Mouse (Mus musculus) heart, postnatal 0 days (tissue): ENCODE results near the gene Olfr802. TPM values are rescaled to one million over a fixed set of nuclear protein-coding genes. Genes with fewer than 3 reads are reported as not detected.

Source experiments
- ATAC-seq: fragments of 200-750 bp; cut with Nextera tagmentation; 2 replicates; pipeline ENCODE4 v1.8.0; 2017; ENCODE audit warnings: low read depth, moderate number of reproducible peaks, moderate library complexity; ENCODE audit not compliant: insufficient read depth
- DNase-seq: peaks from one replicate; pipeline ENCODE4 v3.0.0-alpha.2; 2016; ENCODE audit warnings: low spot score
- H3K27ac ChIP-seq: fragments of 300-500 bp; sonication (generic); 2 replicates; pipeline ENCODE4 v1.5.1; 2014; ENCODE audit warnings: low read depth, mild to moderate bottlenecking
- H3K27me3 ChIP-seq: fragments of 300-500 bp; sonication (generic); 2 replicates; pipeline ENCODE4 v1.6.1; 2014; ENCODE audit warnings: low read length, mixed read lengths; ENCODE audit not compliant: control insufficient read depth, insufficient read depth
- H3K36me3 ChIP-seq: fragments of 300-500 bp; sonication (generic); replicated peaks from 2 replicates; pipeline ENCODE4 v1.6.1; 2014; ENCODE audit warnings: low read length, mixed read lengths; ENCODE audit not compliant: control insufficient read depth, insufficient read depth
- H3K4me1 ChIP-seq: fragments of 300-500 bp; sonication (generic); 2 replicates; pipeline ENCODE4 v1.6.1; 2014; ENCODE audit warnings: antibody characterized with exemption; ENCODE audit not compliant: control insufficient read depth, insufficient read depth
- H3K4me2 ChIP-seq: fragments of 300-500 bp; sonication (generic); 2 replicates; pipeline ENCODE4 v1.6.1; 2014; ENCODE audit warnings: low read depth, mild to moderate bottlenecking, low read length, moderate library complexity
- H3K4me3 ChIP-seq: fragments of 300-500 bp; sonication (generic); 2 replicates; pipeline ENCODE4 v1.5.1; 2014; ENCODE audit warnings: low read depth, low read length
- H3K9ac ChIP-seq: fragments of 300-500 bp; sonication (generic); replicated peaks from 2 replicates; pipeline ENCODE4 v1.6.1; 2014; ENCODE audit warnings: low read depth, low read length, mixed read lengths
- H3K9me3 ChIP-seq: fragments of 300-500 bp; sonication (generic); replicated peaks from 2 replicates; pipeline ENCODE4 v1.6.1; 2016; ENCODE audit warnings: low read length; ENCODE audit not compliant: control insufficient read depth
- CTCF ChIP-seq: IDR thresholded peaks from 2 replicates; pipeline ENCODE4 v1.5.1; 2016; ENCODE audit warnings: antibody characterized with exemption, control low read depth, low read depth
- EP300 ChIP-seq: IDR thresholded peaks from 2 replicates; pipeline ENCODE4 v1.6.1; 2016; ENCODE audit warnings: antibody characterized with exemption, low read depth
- WGBS: fragments of 180-500 bp; shearing (Covaris S2); extraction: QIAGEN DNeasy Blood & Tissue Kit; methylation state at CpG from one replicate; pipeline ENCODE4 v1.1.7; 2014; 5-methylcytosine and 5-hydroxymethylcytosine counted together
- microRNA-seq: library from miRNA; unstranded; fragments of <30 nt; microRNA quantifications from one replicate; pipeline ENCODE4, GENCODE M21; 2016
- polyA plus RNA-seq: library from polyadenylated mRNA; unstranded; fragments of >200 nt; fragmentation: Nextera tagmentation; extraction: Ambion mirVana; gene quantifications from 2 replicates; pipeline ENCODE4 v1.2.1, GENCODE M21; 2015
- total RNA-seq: library from RNA; depleted of rRNA; stranded (reverse); fragments of >200 nt; gene quantifications from 2 replicates; pipeline ENCODE4 v1.2.3, GENCODE M21; 2014; ENCODE audit warnings: low replicate concordance; rRNA removed

Olfr802 gene
- total and polyA plus RNA-seq, 2 experiments from 2014 or later: not detected

DNA sequence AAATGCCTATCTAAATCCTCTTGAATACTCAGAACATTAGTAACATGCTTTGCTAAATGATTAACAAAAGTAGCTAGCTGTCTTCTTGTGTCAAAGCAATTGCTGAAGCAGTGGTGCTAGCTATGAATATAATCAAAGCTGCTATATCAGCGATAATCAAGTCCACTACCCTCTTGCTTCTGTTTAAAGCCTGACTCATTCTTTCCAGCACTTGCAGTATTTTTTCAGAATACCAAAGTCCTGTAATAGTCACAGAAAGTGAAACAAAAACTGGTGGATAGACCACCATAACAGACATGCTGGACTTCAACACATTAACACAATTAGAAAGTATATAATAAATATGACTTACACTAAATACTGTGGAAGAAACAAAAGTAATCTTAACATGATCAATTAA, 36.2 kb downstream of the Olfr802 start:
- Histone ChIP-seq H3K9me3 (no peaks in the 10 kb centered on the region), H3K4me3 (no peak overlapping the region), H3K4me1 (no peaks in the 10 kb centered on the region), H3K4me2 (no peak overlapping the region), H3K27ac (no peak overlapping the region), H3K27me3 (no peaks in the 10 kb centered on the region), H3K9ac (no peak overlapping the region), H3K36me3 (no peaks in the 10 kb centered on the region)
- TF ChIP-seq EP300: no peak
- no peak for TF ChIP-seq CTCF
- DNase-seq (no peak), ATAC-seq (no peak)
- 63% methylated on average over 1 of the region's 1 CpGs for WGBS

- ATAC-seq: no peak
- H3K4me2 ChIP-seq: no peak within 1 kb of the TSS
- no peaks in the 10 kb centered on the region for H3K9me3 ChIP-seq
- no peak within 1 kb of the TSS for H3K4me3 ChIP-seq
- no peaks in the 10 kb centered on the region for H3K36me3 ChIP-seq
- no peak for TF ChIP-seq EP300
- no peak for TF ChIP-seq CTCF
- 17% methylated on average over 1 of the region's 1 CpGs for WGBS
- H3K9ac ChIP-seq: no peak within 1 kb of the TSS
- H3K27me3 ChIP-seq: no peaks in the 10 kb centered on the region
- no peak for DNase-seq
- no peaks in the 10 kb centered on the region for H3K4me1 ChIP-seq
- H3K27ac ChIP-seq: no peak within 1 kb of the TSS
Measured at GRCm38 (mm10) chr10:129637184-129637583, 50.8 kb downstream of the Olfr802 start, which contains the start of gene Olfr799. Olfr799 (plus strand) TSS chr10:129637484.

DNA sequence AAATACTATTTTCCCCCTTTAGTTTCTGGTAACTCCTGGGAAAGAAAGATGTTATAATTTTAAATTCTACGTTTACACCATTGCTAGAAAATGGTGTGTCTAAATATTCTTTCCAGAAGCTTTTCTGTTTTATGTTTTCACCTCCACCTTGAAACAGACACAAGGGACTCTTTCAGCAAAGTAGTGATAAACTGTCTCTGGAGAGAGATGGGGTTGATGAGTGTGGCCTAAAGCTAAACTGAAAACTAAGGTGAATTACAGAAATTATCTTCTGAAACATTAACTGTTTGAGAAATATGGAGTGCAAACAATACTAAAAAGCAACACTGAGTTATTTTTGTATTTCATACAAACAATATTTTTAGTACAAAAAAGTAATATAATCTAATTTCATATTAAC, 60.1 kb downstream of the Olfr802 start, which contains the start of gene Olfr798:
Olfr798 (minus strand) TSS at position 101 of the 400 bp plus-strand sequence.
- no peak for TF ChIP-seq CTCF
- no peak for TF ChIP-seq EP300
- H3K27ac ChIP-seq: no peak within 1 kb of the TSS
- H3K4me1 ChIP-seq: no peaks in the 10 kb centered on the region
- H3K4me2 ChIP-seq: no peak within 1 kb of the TSS
- no peak for DNase-seq
- 72% methylated on average over 1 of the region's 1 CpGs for WGBS
- no peaks in the 10 kb centered on the region for H3K9me3 ChIP-seq
- no peak within 1 kb of the TSS for H3K9ac ChIP-seq
- H3K4me3 ChIP-seq: no peak within 1 kb of the TSS
- H3K27me3 ChIP-seq: no peaks in the 10 kb centered on the region
- no peak for ATAC-seq
- no peaks in the 10 kb centered on the region for H3K36me3 ChIP-seq

Small RNAs within 50 kb of the gene (microRNA-seq; reads per million reads assigned to microRNA genes)
- not detected for gene Gm24485

Other genes with a start within 250 kb of the Olfr802 start
- gene Olfr787, start 226.3 kb downstream of the Olfr802 start, total RNA-seq: not detected in 2 replicates
- not detected in 2 replicates for gene Olfr787, start 226.3 kb downstream of the Olfr802 start, polyA plus RNA-seq
- not detected in 2 replicates for gene Olfr788, start 217.2 kb downstream of the Olfr802 start, total RNA-seq
- gene Olfr788, start 217.2 kb downstream of the Olfr802 start, polyA plus RNA-seq: not detected in 2 replicates
- not detected in 2 replicates for gene Olfr789, start 203.4 kb downstream of the Olfr802 start, total RNA-seq
- not detected in 2 replicates for gene Olfr789, start 203.4 kb downstream of the Olfr802 start, polyA plus RNA-seq
- gene Olfr790, start 189.7 kb downstream of the Olfr802 start, total RNA-seq: not detected in 2 replicates
- not detected in 2 replicates for gene Olfr790, start 189.7 kb downstream of the Olfr802 start, polyA plus RNA-seq
- not detected in 2 replicates for gene Olfr791, start 166.4 kb downstream of the Olfr802 start, total RNA-seq
- gene Olfr791, start 166.4 kb downstream of the Olfr802 start, polyA plus RNA-seq: not detected in 2 replicates
- not detected in 2 replicates for gene Olfr792, start 149.0 kb downstream of the Olfr802 start, total RNA-seq
- gene Olfr792, start 149.0 kb downstream of the Olfr802 start, polyA plus RNA-seq: not detected in 2 replicates
- not detected in 2 replicates for gene Olfr794, start 120.5 kb downstream of the Olfr802 start, total RNA-seq
- not detected in 2 replicates for gene Olfr794, start 120.5 kb downstream of the Olfr802 start, polyA plus RNA-seq
- gene Olfr796, start 75.6 kb downstream of the Olfr802 start, total RNA-seq: not detected in 2 replicates
- gene Olfr796, start 75.6 kb downstream of the Olfr802 start, polyA plus RNA-seq: not detected in 2 replicates
- gene Olfr798, start 60.2 kb downstream of the Olfr802 start, total RNA-seq: not detected in 2 replicates
- not detected in 2 replicates for gene Olfr798, start 60.2 kb downstream of the Olfr802 start, polyA plus RNA-seq
- gene Olfr799, start 50.7 kb downstream of the Olfr802 start, total RNA-seq: not detected in 2 replicates
- not detected in 2 replicates for gene Olfr799, start 50.7 kb downstream of the Olfr802 start, polyA plus RNA-seq
- gene Olfr800, start 30.5 kb downstream of the Olfr802 start, total RNA-seq: not detected in 2 replicates
- gene Olfr800, start 30.5 kb downstream of the Olfr802 start, polyA plus RNA-seq: not detected in 2 replicates
- gene Olfr801, start 14.3 kb downstream of the Olfr802 start, total RNA-seq: not detected in 2 replicates
- gene Olfr801, start 14.3 kb downstream of the Olfr802 start, polyA plus RNA-seq: not detected in 2 replicates
- not detected in 2 replicates for gene Olfr803, start 6.1 kb upstream of the Olfr802 start, total RNA-seq
- gene Olfr803, start 6.1 kb upstream of the Olfr802 start, polyA plus RNA-seq: not detected in 2 replicates
- gene Olfr804, start 15.0 kb upstream of the Olfr802 start, total RNA-seq: not detected in 2 replicates
- gene Olfr804, start 15.0 kb upstream of the Olfr802 start, polyA plus RNA-seq: not detected in 2 replicates
- gene Olfr805, start 41.2 kb upstream of the Olfr802 start, total RNA-seq: not detected in 2 replicates
- not detected in 2 replicates for gene Olfr805, start 41.2 kb upstream of the Olfr802 start, polyA plus RNA-seq
- gene Olfr806, start 53.8 kb upstream of the Olfr802 start, total RNA-seq: not detected in 2 replicates
- gene Olfr806, start 53.8 kb upstream of the Olfr802 start, polyA plus RNA-seq: not detected in 2 replicates
- not detected in 2 replicates for gene Olfr807, start 69.6 kb upstream of the Olfr802 start, total RNA-seq
- not detected in 2 replicates for gene Olfr807, start 69.6 kb upstream of the Olfr802 start, polyA plus RNA-seq
- gene Olfr808, start 77.3 kb upstream of the Olfr802 start, total RNA-seq: not detected in 2 replicates
- not detected in 2 replicates for gene Olfr808, start 77.3 kb upstream of the Olfr802 start, polyA plus RNA-seq
- gene Olfr809, start 86.5 kb upstream of the Olfr802 start, total RNA-seq: not detected in 2 replicates
- gene Olfr809, start 86.5 kb upstream of the Olfr802 start, polyA plus RNA-seq: not detected in 2 replicates
- not detected in 2 replicates for gene Olfr810, start 106.7 kb upstream of the Olfr802 start, total RNA-seq
- not detected in 2 replicates for gene Olfr810, start 106.7 kb upstream of the Olfr802 start, polyA plus RNA-seq
- gene Olfr811, start 116.2 kb upstream of the Olfr802 start, total RNA-seq: not detected in 2 replicates
- gene Olfr811, start 116.2 kb upstream of the Olfr802 start, polyA plus RNA-seq: not detected in 2 replicates
- gene Olfr812, start 157.9 kb upstream of the Olfr802 start, total RNA-seq: not detected in 2 replicates
- gene Olfr812, start 157.9 kb upstream of the Olfr802 start, polyA plus RNA-seq: not detected in 2 replicates
- gene Olfr813, start 167.2 kb upstream of the Olfr802 start, total RNA-seq: not detected in 2 replicates
- not detected in 2 replicates for gene Olfr813, start 167.2 kb upstream of the Olfr802 start, polyA plus RNA-seq
- gene Olfr814, start 191.7 kb upstream of the Olfr802 start, total RNA-seq: not detected in 2 replicates
- gene Olfr814, start 191.7 kb upstream of the Olfr802 start, polyA plus RNA-seq: not detected in 2 replicates
- gene Olfr815, start 217.7 kb upstream of the Olfr802 start, total RNA-seq: not detected in 2 replicates
- gene Olfr815, start 217.7 kb upstream of the Olfr802 start, polyA plus RNA-seq: not detected in 2 replicates
- not detected in 2 replicates for gene Olfr816, start 227.4 kb upstream of the Olfr802 start, total RNA-seq
- not detected in 2 replicates for gene Olfr816, start 227.4 kb upstream of the Olfr802 start, polyA plus RNA-seq